Mouse (Mus musculus) thymus, postnatal 4 days (tissue): ENCODE measurements around the gene Rbpj.

Experiments
- DNase-seq: peaks from one replicate; pipeline ENCODE4 v3.0.0; 2021

Rbpj gene

DNA sequence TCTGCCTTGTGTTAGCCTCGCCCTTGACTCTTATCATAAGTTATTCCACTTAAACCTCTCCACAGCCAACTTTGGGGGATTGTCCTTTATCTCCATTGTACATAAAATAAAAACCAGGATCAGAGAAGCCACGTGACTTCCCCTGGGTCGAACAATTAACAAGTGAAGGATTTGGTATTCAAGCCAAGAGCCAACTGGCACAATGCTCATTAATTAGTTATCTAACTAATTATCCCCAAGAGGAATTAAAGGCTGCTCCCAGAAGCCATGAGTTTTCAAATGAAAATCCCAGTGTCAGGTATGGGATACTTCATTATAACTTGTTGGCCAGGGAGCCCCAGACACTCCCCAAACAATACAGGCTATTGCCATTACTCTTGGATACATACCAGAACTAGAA, 218.0 kb downstream of the Rbpj start:
- no peak for DNase-seq

- DNase-seq = no peak
These were observed 218.5 kb downstream of the Rbpj start for GRCm38 (mm10) chr5:53684417-53684816.

- DNase-seq = no peak
These were observed 219.7 kb downstream of the Rbpj start for GRCm38 (mm10) chr5:53685623-53686022.

DNA sequence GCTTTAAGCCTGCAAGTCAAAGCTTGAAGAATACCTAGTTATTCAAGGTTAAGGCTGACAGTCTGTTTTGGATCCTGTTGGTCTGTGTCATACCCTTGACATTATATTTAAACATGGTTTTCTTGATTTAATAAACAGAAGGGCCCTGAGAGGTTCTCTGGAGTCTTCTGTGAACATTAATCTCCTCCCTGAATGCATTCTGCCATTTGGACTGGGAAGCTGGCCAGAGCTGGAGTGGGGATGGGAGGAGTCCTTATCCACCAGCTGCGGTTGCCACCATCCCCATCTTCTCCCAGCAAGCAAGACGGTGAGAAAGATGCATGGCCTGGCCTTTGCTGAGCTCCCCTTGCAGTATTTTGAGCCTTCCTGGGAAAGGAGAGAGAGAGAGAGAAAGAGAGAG, 220.4 kb downstream of the Rbpj start:
- no peak for DNase-seq

GRCm38 (mm10) chr5:53688326-53688725, 222.4 kb downstream of the Rbpj start:
- no peak for DNase-seq

- no peak for DNase-seq
These were observed 225.6 kb downstream of the Rbpj start for GRCm38 (mm10) chr5:53691577-53691976.

- DNase-seq = no peak
These were observed 226.1 kb downstream of the Rbpj start for GRCm38 (mm10) chr5:53692100-53692499.

GRCm38 (mm10) chr5:53692662-53693061, 226.7 kb downstream of the Rbpj start:
- DNase-seq = no peak

- no peak for DNase-seq
These were observed 230.7 kb downstream of the Rbpj start for GRCm38 (mm10) chr5:53696701-53697100.

DNA sequence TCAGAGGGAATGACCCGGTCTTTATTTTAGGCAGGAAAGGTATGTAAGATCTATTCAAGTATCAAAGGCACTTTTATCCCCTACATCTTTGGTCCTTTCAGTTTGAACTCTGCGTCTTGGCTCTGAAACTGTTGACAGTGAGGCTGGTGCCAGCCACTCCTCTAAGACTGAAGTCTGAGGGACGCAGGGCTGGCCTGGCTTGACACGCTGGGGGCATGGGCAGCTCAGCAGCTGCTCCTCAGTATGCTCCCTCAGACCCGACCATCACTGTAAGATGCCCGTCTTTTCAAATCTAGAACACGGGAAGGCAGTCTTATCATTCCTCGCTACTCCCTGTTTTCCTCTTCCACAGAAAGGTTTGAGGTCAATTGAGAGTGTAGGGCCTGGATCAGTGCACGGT, 231.8 kb downstream of the Rbpj start:
- DNase-seq = no peak

- DNase-seq = no peak
These were observed 236.7 kb downstream of the Rbpj start for GRCm38 (mm10) chr5:53702686-53703085.
